Comparison of ENCODE assay signal across 26 mouse cellular contexts in the genomic region with DNA sequence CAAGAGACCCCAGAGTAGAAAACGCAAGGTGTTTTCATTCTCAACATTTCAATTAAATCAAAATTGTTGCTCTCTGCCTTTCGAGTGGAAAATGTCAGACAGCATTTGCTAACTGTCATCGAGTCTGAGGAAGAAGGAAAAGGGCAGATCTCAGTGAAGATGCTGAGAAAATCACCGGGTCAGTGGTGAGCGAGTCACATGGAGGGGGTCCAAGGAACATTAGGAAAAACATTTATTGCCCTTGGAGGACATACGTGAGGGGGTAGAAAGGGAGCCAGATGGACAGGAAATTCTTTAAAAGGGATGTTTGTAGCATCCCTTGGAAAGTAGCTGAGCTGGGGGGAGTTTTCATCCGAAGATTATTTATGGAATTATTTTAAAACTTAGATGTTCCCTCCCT.
"Had no signal": no experiment of that assay in that cellular context is flagged by ENCODE, and none has a peak within 500 bp of the region (broad histone marks: within the 10 kb centered on the region; RNA-seq: fewer than 3 reads in every experiment).

No protein-coding gene starts in this region.

- H3K36me3 ChIP-seq: heart, embryonic 10.5 days; heart, embryonic 12.5 days; hindbrain, embryonic 10.5 days; hindbrain, embryonic 12.5 days; intestine, embryonic 15.5 days; limb, embryonic 10.5 days; limb, embryonic 12.5 days; liver, embryonic 13.5 days had no signal

- H3K27me3 ChIP-seq: heart, embryonic 12.5 days; hindbrain, embryonic 12.5 days; intestine, embryonic 15.5 days; limb, embryonic 12.5 days; liver, embryonic 13.5 days had no signal

- H3K4me1 ChIP-seq: heart, embryonic 10.5 days; heart, embryonic 12.5 days; intestine, embryonic 15.5 days; liver, embryonic 13.5 days had no signal

- H3K9ac ChIP-seq: heart, embryonic 12.5 days; hindbrain, embryonic 12.5 days; hindbrain, embryonic 14.5 days; intestine, embryonic 15.5 days; limb, embryonic 12.5 days; liver, embryonic 13.5 days had no signal

- H3K27ac ChIP-seq: gastrocnemius, adult 2 months; heart, embryonic 10.5 days; hindbrain, embryonic 10.5 days; hindbrain, embryonic 12.5 days; hindbrain, embryonic 14.5 days; intestine, embryonic 15.5 days; layer of hippocampus, adult 2 months; left cerebral cortex, adult 2 months; limb, embryonic 10.5 days; limb, embryonic 12.5 days; liver, embryonic 13.5 days had no signal

- DNase-seq: gastrocnemius, adult 2 months; gastrocnemius, postnatal 10 days; gastrocnemius, postnatal 25 days; heart, adult 18-20 months; heart, postnatal 10 days; heart, postnatal 4 days; kidney, adult 18-20 months; kidney, adult 9 months; kidney, postnatal 25 days; kidney, postnatal 4 days; liver; liver, embryonic 13.5 days had no signal

- H3K9me3 ChIP-seq: heart, embryonic 10.5 days; hindbrain, embryonic 10.5 days; hindbrain, embryonic 12.5 days; intestine, embryonic 15.5 days; limb, embryonic 10.5 days; limb, embryonic 12.5 days; liver, embryonic 13.5 days had no signal

- H3K4me2 ChIP-seq: heart, embryonic 12.5 days; hindbrain, embryonic 12.5 days; hindbrain, embryonic 14.5 days; intestine, embryonic 15.5 days; limb, embryonic 12.5 days; liver, embryonic 11.5 days; liver, embryonic 13.5 days had no signal

- H3K4me3 ChIP-seq: gastrocnemius, adult 2 months; heart, embryonic 10.5 days; heart, embryonic 12.5 days; hindbrain, embryonic 10.5 days; hindbrain, embryonic 12.5 days; intestine, embryonic 15.5 days; layer of hippocampus, adult 2 months; left cerebral cortex, adult 2 months; limb, embryonic 10.5 days; limb, embryonic 12.5 days; liver, embryonic 13.5 days had no signal

- ATAC-seq: hindbrain, embryonic 16.5 days; inflammation-experienced regulatory T-cells, adult 6 months; intestine, embryonic 15.5 days; intestine, postnatal 0 days had no signal
